Mouse (Mus musculus) heart, embryonic 12.5 days (tissue): Measurements from ENCODE around the gene 9530068E07Rik. TPM values are rescaled to one million over a fixed set of nuclear protein-coding genes. Genes with fewer than 3 reads are reported as not detected.

Experiments
- ATAC-seq: fragments of 200-750 bp; cut with Nextera tagmentation; 2 replicates; pipeline ENCODE4 v1.8.0; 2017; ENCODE audit warnings: moderate TSS enrichment, moderate library complexity; ENCODE audit not compliant: insufficient number of reproducible peaks, low FRiP score
- H3K27ac ChIP-seq: fragments of 300-500 bp; sonication (generic); 2 replicates; pipeline ENCODE4 v1.5.1; 2016; ENCODE audit warnings: mild to moderate bottlenecking, moderate library complexity; ENCODE audit not compliant: poor library complexity, severe bottlenecking
- H3K27me3 ChIP-seq: fragments of 300-500 bp; sonication (generic); replicated peaks from 2 replicates; pipeline ENCODE4 v1.6.1; 2016; ENCODE audit warnings: mild to moderate bottlenecking, moderate library complexity
- H3K36me3 ChIP-seq: fragments of 300-500 bp; sonication (generic); 2 replicates; pipeline ENCODE4 v1.6.1; 2016; ENCODE audit warnings: mild to moderate bottlenecking, moderate library complexity
- H3K4me1 ChIP-seq: fragments of 300-500 bp; sonication (generic); replicated peaks from 2 replicates; pipeline ENCODE4 v1.6.1; 2016; ENCODE audit warnings: mild to moderate bottlenecking
- H3K4me2 ChIP-seq: fragments of 300-500 bp; sonication (generic); 2 replicates; pipeline ENCODE4 v1.6.1; 2016; ENCODE audit warnings: mild to moderate bottlenecking, moderate library complexity
- H3K4me3 ChIP-seq: fragments of 300-500 bp; sonication (generic); 2 replicates; pipeline ENCODE4 v1.5.1; 2016; ENCODE audit warnings: mild to moderate bottlenecking
- H3K9ac ChIP-seq: fragments of 300-500 bp; sonication (generic); 2 replicates; pipeline ENCODE4 v1.6.1; 2016; ENCODE audit warnings: mild to moderate bottlenecking, moderate library complexity
- H3K9me3 ChIP-seq: fragments of 300-500 bp; sonication (generic); replicated peaks from 2 replicates; pipeline ENCODE4 v1.6.1; 2016; ENCODE audit warnings: mild to moderate bottlenecking, moderate library complexity
- WGBS: fragments of 180-500 bp; shearing (Covaris S2); methylation state at CpG from one replicate; pipeline ENCODE4 v1.1.7; 2016; 5-methylcytosine and 5-hydroxymethylcytosine counted together
- polyA plus RNA-seq: library from polyadenylated mRNA; unstranded; fragments of >200 nt; fragmentation: Nextera tagmentation; extraction: Ambion mirVana; gene quantifications from 2 replicates; pipeline ENCODE4 v1.2.1, GENCODE M21; 2016

Gene 9530068E07Rik
- polyA plus RNA-seq, 1 experiment from 2014 or later, result 234 TPM

- 47% methylated on average over 6 of the region's 6 CpGs for WGBS
- Histone ChIP-seq H3K27me3 (0 out of 2 replicates have a peak, but pooled peaks cover 3% of the 10 kb centered on the region), H3K9me3 (no peaks in the 10 kb centered on the region), H3K4me1 (0 out of 2 replicates have a peak, but pooled peaks cover 5% of the 10 kb centered on the region), H3K4me3 (no peak overlapping the region), H3K27ac (no peak overlapping the region), H3K4me2 (no peak overlapping the region), H3K9ac (no peak overlapping the region), H3K36me3 (no peaks in the 10 kb centered on the region)
- peak; percentile 18; the same call in 1 of the 2 replicates for ATAC-seq
Measured at GRCm38 (mm10) chr11:52429440-52429839, 33.2 kb downstream of the 9530068E07Rik start.

GRCm38 (mm10) chr11:52431594-52431993 lies 35.4 kb downstream of the 9530068E07Rik start:
- Histone ChIP-seq H3K9ac (no peak overlapping the region), H3K4me2 (no peak overlapping the region), H3K9me3 (no peaks in the 10 kb centered on the region), H3K27me3 (0 out of 2 replicates have a peak, but pooled peaks cover 3% of the 10 kb centered on the region), H3K4me3 (no peak overlapping the region), H3K27ac (no peak overlapping the region), H3K4me1 (0 out of 2 replicates have a peak, but pooled peaks cover 5% of the 10 kb centered on the region), H3K36me3 (no peaks in the 10 kb centered on the region)
- ATAC-seq, result no peak
- WGBS, result 62% methylated on average over 5 of the region's 5 CpGs

GRCm38 (mm10) chr11:52432148-52432547 lies 35.9 kb downstream of the 9530068E07Rik start:
- ATAC-seq, result no peak
- WGBS, result 86% methylated on average over 5 of the region's 5 CpGs
- Histone ChIP-seq H3K4me1 (peaks cover 8% of the 10 kb centered on the region; the same call in 1 of the 2 replicates), H3K27me3 (0 out of 2 replicates have a peak, but pooled peaks cover 3% of the 10 kb centered on the region), H3K4me2 (no peak overlapping the region), H3K4me3 (no peak overlapping the region), H3K9me3 (no peaks in the 10 kb centered on the region), H3K27ac (no peak overlapping the region), H3K36me3 (no peaks in the 10 kb centered on the region), H3K9ac (no peak overlapping the region)

- 61% methylated on average over 8 of the region's 8 CpGs for WGBS
- Histone ChIP-seq H3K4me3 (no peak overlapping the region), H3K4me1 (peaks cover 14% of the 10 kb centered on the region), H3K9me3 (no peaks in the 10 kb centered on the region), H3K4me2 (no peak overlapping the region), H3K27me3 (0 out of 2 replicates have a peak, but pooled peaks cover 6% of the 10 kb centered on the region), H3K27ac (no peak overlapping the region), H3K9ac (no peak overlapping the region), H3K36me3 (no peaks in the 10 kb centered on the region)
- ATAC-seq, result no peak
Measured at GRCm38 (mm10) chr11:52433076-52433796, 37.0 kb downstream of the 9530068E07Rik start.

- 0 out of 2 replicates have a peak, but pooled peaks cover 6% of the 10 kb centered on the region for H3K27me3 ChIP-seq
- H3K27ac ChIP-seq, result no peak overlapping the region
- no peaks in the 10 kb centered on the region for H3K9me3 ChIP-seq
- H3K36me3 ChIP-seq, result no peaks in the 10 kb centered on the region
- H3K4me2 ChIP-seq, result no peak overlapping the region
- 79% methylated on average over 2 of the region's 2 CpGs for whole genome bisulfite sequencing
- no peak overlapping the region for H3K9ac ChIP-seq
- H3K4me1 ChIP-seq, result peaks cover 14% of the 10 kb centered on the region
- ATAC-seq, result no peak
- H3K4me3 ChIP-seq, result no peak overlapping the region
Measured at GRCm38 (mm10) chr11:52433797-52434195, 37.6 kb downstream of the 9530068E07Rik start.

- 0 out of 2 replicates have a peak, but pooled peaks cover 3% of the 10 kb centered on the region for H3K27me3 ChIP-seq
- peaks cover 9% of the 10 kb centered on the region for H3K4me1 ChIP-seq
- no peak overlapping the region for H3K4me3 ChIP-seq
- no peak overlapping the region for H3K27ac ChIP-seq
- no peaks in the 10 kb centered on the region for H3K9me3 ChIP-seq
- no peaks in the 10 kb centered on the region for H3K36me3 ChIP-seq
- no peak overlapping the region for H3K9ac ChIP-seq
- ATAC-seq, result no peak
- no peak overlapping the region for H3K4me2 ChIP-seq
- WGBS, result 79% methylated on average over 5 of the region's 5 CpGs
Measured at GRCm38 (mm10) chr11:52435466-52435865, 39.2 kb downstream of the 9530068E07Rik start.

- WGBS, result 21% methylated on average over 10 of the region's 10 CpGs
- H3K9me3 ChIP-seq, result no peaks in the 10 kb centered on the region
- ATAC-seq, result no peak
- peaks cover 9% of the 10 kb centered on the region for H3K4me1 ChIP-seq
- H3K27me3 ChIP-seq, result 0 out of 2 replicates have a peak, but pooled peaks cover 3% of the 10 kb centered on the region
- no peaks in the 10 kb centered on the region for H3K36me3 ChIP-seq
- H3K27ac ChIP-seq, result no peak overlapping the region
- 0 out of 2 replicates have a peak overlapping the region, but pooled peaks have one; percentile 9 for H3K4me2 ChIP-seq
- no peak overlapping the region for H3K9ac ChIP-seq
- H3K4me3 ChIP-seq, result no peak overlapping the region
Measured at GRCm38 (mm10) chr11:52437123-52437522, 40.9 kb downstream of the 9530068E07Rik start.

GRCm38 (mm10) chr11:52441096-52441495 lies 44.9 kb downstream of the 9530068E07Rik start:
- 75% methylated on average over 2 of the region's 2 CpGs for WGBS
- Histone ChIP-seq H3K4me2 (no peak overlapping the region), H3K36me3 (no peaks in the 10 kb centered on the region), H3K27me3 (0 out of 2 replicates have a peak, but pooled peaks cover 3% of the 10 kb centered on the region), H3K27ac (no peak overlapping the region), H3K9me3 (no peaks in the 10 kb centered on the region; the same call in 1 of the 2 replicates), H3K9ac (no peak overlapping the region), H3K4me3 (no peak overlapping the region), H3K4me1 (peaks cover 9% of the 10 kb centered on the region)
- no peak for ATAC-seq

GRCm38 (mm10) chr11:52447242-52447641 lies 51.0 kb downstream of the 9530068E07Rik start:
- Histone ChIP-seq H3K27ac (peak overlapping the region; percentile 13; the same call in 1 of the 2 replicates), H3K4me1 (peaks cover 8% of the 10 kb centered on the region), H3K4me3 (no peak overlapping the region), H3K27me3 (no peaks in the 10 kb centered on the region), H3K9me3 (no peaks in the 10 kb centered on the region; the same call in 1 of the 2 replicates), H3K36me3 (no peaks in the 10 kb centered on the region), H3K4me2 (no peak overlapping the region), H3K9ac (no peak overlapping the region)
- WGBS, result 37% methylated on average over 4 of the region's 4 CpGs
- 0 out of 2 replicates have a peak, but pooled peaks have one; percentile 57 for ATAC-seq

- Histone ChIP-seq H3K27me3 (no peaks in the 10 kb centered on the region), H3K9ac (no peak overlapping the region), H3K36me3 (no peaks in the 10 kb centered on the region), H3K27ac (no peak overlapping the region), H3K4me1 (peaks cover 8% of the 10 kb centered on the region), H3K9me3 (no peaks in the 10 kb centered on the region), H3K4me3 (no peak overlapping the region), H3K4me2 (no peak overlapping the region)
- no peak for ATAC-seq
- WGBS, result 53% methylated on average over 3 of the region's 3 CpGs
Measured at GRCm38 (mm10) chr11:52449004-52449403, 52.8 kb downstream of the 9530068E07Rik start.

- 88% methylated on average over 5 of the region's 5 CpGs for WGBS
- Histone ChIP-seq H3K4me3 (no peak overlapping the region), H3K27me3 (no peaks in the 10 kb centered on the region), H3K4me2 (no peak overlapping the region), H3K36me3 (no peaks in the 10 kb centered on the region), H3K9ac (no peak overlapping the region), H3K9me3 (no peaks in the 10 kb centered on the region), H3K27ac (no peak overlapping the region), H3K4me1 (no peaks in the 10 kb centered on the region)
- no peak for ATAC-seq
Measured at GRCm38 (mm10) chr11:52458281-52458680, 62.1 kb downstream of the 9530068E07Rik start.
